Mouse (Mus musculus): ENCODE results near the gene Taf10. TPM values are rescaled to one million over a fixed set of nuclear protein-coding genes. Genes with fewer than 3 reads are reported as not detected.

Taf10 gene
- total RNA-seq, 2 experiments from 2014 or later = 90.2 to 145 TPM

DNA sequence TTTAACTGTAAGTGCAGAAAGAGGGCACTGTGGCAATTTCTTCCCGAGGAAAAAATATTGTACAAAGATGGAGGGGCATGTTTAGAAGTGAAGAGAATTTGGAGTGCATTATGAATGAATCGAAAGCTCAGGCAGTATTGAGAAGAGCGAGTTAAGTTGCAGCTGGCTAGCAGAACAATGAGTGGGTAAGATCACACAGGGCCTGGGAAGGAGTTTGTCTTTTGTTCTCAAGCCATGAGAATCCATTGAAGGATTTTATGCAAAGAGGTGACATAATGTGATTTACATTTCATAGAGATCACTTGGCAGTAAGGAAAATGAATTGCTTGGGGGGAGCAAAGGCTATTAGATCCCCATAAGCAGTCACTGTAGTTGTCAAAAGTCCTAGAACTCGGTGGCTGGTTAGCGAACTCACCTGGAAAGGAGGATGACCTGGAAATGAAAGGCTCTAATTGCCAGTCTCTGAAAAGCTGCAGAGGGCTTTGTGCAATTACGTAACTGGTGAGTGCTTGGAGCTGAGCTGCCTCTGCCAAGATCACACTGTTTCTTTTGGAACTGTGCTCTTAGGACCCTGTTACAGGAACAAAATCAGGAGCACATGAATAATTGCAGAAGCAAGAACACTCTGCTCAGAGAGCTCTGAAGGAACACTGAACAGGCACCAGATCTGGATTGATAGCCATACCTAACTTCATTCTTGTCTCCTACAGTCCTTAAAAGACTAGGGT lies 15.3 kb downstream of the Taf10 start:
- no peak for ATAC-seq (replicated peaks; ENCODE audit: low FRiP score, poor library complexity, severe bottlenecking)

- no peak for ATAC-seq (replicated peaks; ENCODE audit: low FRiP score, poor library complexity, severe bottlenecking)
These were observed 17.2 kb downstream of the Taf10 start for GRCm38 (mm10) chr7:105726980-105727325.

DNA sequence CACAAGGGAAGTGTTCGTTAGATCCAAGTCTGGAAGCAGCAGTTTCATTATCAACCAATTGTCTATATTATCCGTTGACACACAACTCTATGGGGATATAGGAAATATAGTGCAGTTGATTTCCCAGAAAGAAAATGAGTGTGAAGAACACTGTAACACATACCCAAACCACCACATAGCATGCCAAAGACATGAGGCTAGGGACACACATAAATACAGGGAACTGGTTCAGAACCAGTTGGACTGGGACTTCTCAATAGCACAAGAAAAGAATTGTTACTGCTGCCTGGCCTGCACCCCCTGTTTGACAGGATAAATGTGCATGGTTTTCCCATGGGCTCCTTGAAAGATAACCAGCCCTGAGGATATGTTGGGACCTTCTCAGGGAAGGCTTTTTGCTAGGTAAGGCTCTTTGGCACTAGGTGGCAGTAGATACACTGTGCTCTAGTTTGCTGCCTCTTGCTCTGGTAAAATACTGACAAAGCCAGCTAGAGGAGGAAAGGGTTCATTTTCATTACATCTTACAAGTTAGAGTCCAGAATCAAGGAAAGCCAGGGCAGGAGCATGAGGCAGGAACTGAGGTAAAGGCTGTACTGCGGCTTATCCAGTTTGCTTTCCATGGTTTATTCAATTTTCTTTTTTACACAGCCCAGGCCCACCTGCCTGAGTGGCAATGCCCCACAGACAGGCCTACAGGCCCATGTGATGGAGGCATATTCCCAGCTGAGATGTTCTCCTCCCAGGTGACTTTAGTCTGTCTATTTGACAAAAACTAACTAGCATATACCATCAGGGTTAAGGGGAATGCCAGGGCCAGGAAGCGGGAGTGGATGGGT lies 17.8 kb downstream of the Taf10 start:
- ATAC-seq (replicated peaks; ENCODE audit: low FRiP score, poor library complexity, severe bottlenecking) = peak; percentile 88

- ATAC-seq (replicated peaks; ENCODE audit: low FRiP score, poor library complexity, severe bottlenecking) = no peak
These were observed 22.2 kb downstream of the Taf10 start for GRCm38 (mm10) chr7:105721916-105722315.

DNA sequence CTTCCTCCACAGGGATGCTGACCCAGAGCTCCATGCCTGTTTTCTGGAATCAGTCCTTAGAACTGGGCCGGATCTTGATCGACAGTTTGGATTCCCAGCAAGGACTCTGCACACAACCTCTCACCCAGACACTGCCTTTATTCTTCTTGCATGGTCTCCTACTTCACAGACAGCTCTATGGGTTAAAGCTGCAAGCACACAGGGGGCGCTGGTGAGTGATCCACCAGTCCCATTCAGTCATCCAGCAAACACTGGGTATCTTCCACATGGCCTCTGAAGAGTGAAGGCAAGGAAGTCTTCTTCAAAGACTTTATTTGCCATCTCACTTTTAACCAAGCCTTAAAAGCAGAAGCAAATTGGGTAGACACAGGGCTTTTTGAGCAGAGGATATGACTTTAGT lies 28.8 kb downstream of the Taf10 start:
- no peak for ATAC-seq (replicated peaks; ENCODE audit: low FRiP score, poor library complexity, severe bottlenecking)

DNA sequence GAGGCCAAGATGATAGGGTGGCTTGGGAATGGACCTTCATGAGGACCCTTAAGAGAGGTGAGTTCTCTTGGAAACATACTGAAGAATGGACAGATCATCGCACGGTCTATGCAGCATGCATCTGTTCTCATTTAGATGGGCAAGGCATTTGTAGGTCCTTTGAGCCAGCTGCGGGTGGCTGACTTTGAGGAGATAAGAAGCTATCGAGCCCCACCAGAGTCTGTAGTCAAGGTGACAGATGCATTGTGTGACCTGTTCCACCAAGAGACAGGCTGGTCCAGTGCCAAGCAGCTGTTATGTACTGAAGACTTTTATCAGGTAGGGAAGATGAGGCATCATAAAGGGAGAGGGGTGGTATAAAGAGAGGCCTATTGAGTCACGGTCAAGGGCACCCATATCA lies 35.4 kb downstream of the Taf10 start:
- peak; percentile 90 for ATAC-seq (replicated peaks; ENCODE audit: low FRiP score, poor library complexity, severe bottlenecking)

DNA sequence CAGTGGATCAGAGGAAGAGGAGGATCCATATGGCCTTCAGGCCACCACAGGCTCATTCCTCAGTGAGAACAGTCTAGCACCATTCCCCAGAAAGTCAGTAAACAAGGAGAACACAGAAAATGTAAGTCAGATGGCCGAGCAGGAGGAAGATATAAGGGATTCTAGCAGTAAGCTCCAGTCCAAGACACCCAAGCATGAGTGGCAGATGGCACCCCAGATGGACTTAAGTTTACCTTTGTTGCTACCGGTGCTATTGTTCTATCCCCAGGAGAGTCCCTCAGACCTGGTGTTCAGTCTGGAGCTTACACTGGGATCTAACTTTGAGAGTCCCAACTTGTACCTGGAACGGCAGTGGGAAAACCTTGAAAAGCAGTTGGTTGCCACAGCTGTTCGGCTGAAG lies 40.3 kb downstream of the Taf10 start:
- ATAC-seq (replicated peaks; ENCODE audit: low FRiP score, poor library complexity, severe bottlenecking) = no peak

DNA sequence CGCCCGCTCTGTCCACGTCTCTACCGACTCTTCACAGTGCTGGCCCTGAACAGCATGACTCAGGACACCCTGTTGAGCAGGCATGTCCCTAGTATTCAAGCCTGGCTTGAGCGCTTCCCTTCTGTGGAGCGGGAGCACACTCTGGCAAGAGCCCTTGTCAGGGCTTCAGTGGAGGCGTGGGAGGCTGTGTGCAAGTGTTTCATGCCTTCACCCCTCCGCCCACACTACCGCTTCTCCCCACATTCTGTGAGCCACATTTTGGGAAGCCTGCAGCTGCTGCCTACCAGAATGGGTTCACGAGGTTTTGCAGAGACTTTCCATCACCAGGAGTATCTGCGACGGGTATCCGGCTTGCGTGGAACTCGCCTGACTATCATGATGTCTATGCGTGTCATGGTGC lies 41.0 kb downstream of the Taf10 start:
- no peak for ATAC-seq (replicated peaks; ENCODE audit: low FRiP score, poor library complexity, severe bottlenecking)

GRCm38 (mm10) chr7:105690875-105691274 lies 53.3 kb downstream of the Taf10 start:
- no peak for ATAC-seq (replicated peaks; ENCODE audit: low FRiP score, poor library complexity, severe bottlenecking)

Other genes starting within 250 kb of the Taf10 start
- 7.5 and 13.3 TPM in 2 replicates for gene Smpd1, start 190.0 kb downstream of the Taf10 start, total RNA-seq (2015; ENCODE audit: low replicate concordance)
- 9.5 and 13.1 TPM in 2 replicates for gene Smpd1, start 190.0 kb downstream of the Taf10 start, total RNA-seq (2017; ENCODE audit: low replicate concordance)
- not detected in 2 replicates for gene Apbb1, start 162.7 kb downstream of the Taf10 start, total RNA-seq (2015; ENCODE audit: low replicate concordance)
- 7.3 TPM in 1 of 2 replicates, not detected in the other for gene Apbb1, start 162.7 kb downstream of the Taf10 start, total RNA-seq (2017; ENCODE audit: low replicate concordance)
- not detected in 2 replicates for gene Hpx, start 144.2 kb downstream of the Taf10 start, total RNA-seq (2015; ENCODE audit: low replicate concordance)
- not detected in 2 replicates for gene Hpx, start 144.2 kb downstream of the Taf10 start, total RNA-seq (2017; ENCODE audit: low replicate concordance)
- 1.4 and 5.9 TPM in 2 replicates for gene Trim3, start 110.8 kb downstream of the Taf10 start, total RNA-seq (2015; ENCODE audit: low replicate concordance)
- gene Trim3, start 110.8 kb downstream of the Taf10 start, total RNA-seq (2017; ENCODE audit: low replicate concordance) = 1.4 TPM in 1 of 2 replicates, not detected in the other
- gene Timm10b, start 104.3 kb downstream of the Taf10 start, total RNA-seq (2015; ENCODE audit: low replicate concordance) = 20.2 and 20.5 TPM in 2 replicates
- 19.7 and 27.1 TPM in 2 replicates for gene Timm10b, start 104.3 kb downstream of the Taf10 start, total RNA-seq (2017; ENCODE audit: low replicate concordance)
- 5.0 and 20.2 TPM in 2 replicates for gene Arfip2, start 103.9 kb downstream of the Taf10 start, total RNA-seq (2015; ENCODE audit: low replicate concordance)
- 5.9 TPM in 1 of 2 replicates, not detected in the other for gene Arfip2, start 103.9 kb downstream of the Taf10 start, total RNA-seq (2017; ENCODE audit: low replicate concordance)
- 1.8 TPM in 1 of 2 replicates, not detected in the other for gene Gm45799, start 103.8 kb downstream of the Taf10 start, total RNA-seq (2015; ENCODE audit: low replicate concordance)
- gene Gm45799, start 103.8 kb downstream of the Taf10 start, total RNA-seq (2017; ENCODE audit: low replicate concordance) = 3.9 TPM in 1 of 2 replicates, not detected in the other
- gene Dnhd1, start 93.5 kb downstream of the Taf10 start, total RNA-seq (2015; ENCODE audit: low replicate concordance) = not detected in 2 replicates
- gene Dnhd1, start 93.5 kb downstream of the Taf10 start, total RNA-seq (2017; ENCODE audit: low replicate concordance) = 0.38 and 2.4 TPM in 2 replicates
- gene Ilk, start 7.8 kb downstream of the Taf10 start, total RNA-seq (2015; ENCODE audit: low replicate concordance) = 155 and 182 TPM in 2 replicates
- gene Ilk, start 7.8 kb downstream of the Taf10 start, total RNA-seq (2017; ENCODE audit: low replicate concordance) = 73.5 and 103 TPM in 2 replicates
- gene Rrp8, start 7.0 kb downstream of the Taf10 start, total RNA-seq (2015; ENCODE audit: low replicate concordance) = 4.7 and 8.8 TPM in 2 replicates
- 3.8 and 7.8 TPM in 2 replicates for gene Rrp8, start 7.0 kb downstream of the Taf10 start, total RNA-seq (2017; ENCODE audit: low replicate concordance)
- gene Tpp1, start 7.9 kb upstream of the Taf10 start, total RNA-seq (2015; ENCODE audit: low replicate concordance) = 61.2 and 72.8 TPM in 2 replicates
- 35.4 and 38.4 TPM in 2 replicates for gene Tpp1, start 7.9 kb upstream of the Taf10 start, total RNA-seq (2017; ENCODE audit: low replicate concordance)
- not detected in 2 replicates for gene Dchs1, start 43.3 kb upstream of the Taf10 start, total RNA-seq (2015; ENCODE audit: low replicate concordance)
- gene Dchs1, start 43.3 kb upstream of the Taf10 start, total RNA-seq (2017; ENCODE audit: low replicate concordance) = not detected in 2 replicates
- 27.8 and 38.1 TPM in 2 replicates for gene Mrpl17, start 66.7 kb upstream of the Taf10 start, total RNA-seq (2015; ENCODE audit: low replicate concordance)
- 15.9 and 28.3 TPM in 2 replicates for gene Mrpl17, start 66.7 kb upstream of the Taf10 start, total RNA-seq (2017; ENCODE audit: low replicate concordance)
- 6.8 and 38.1 TPM in 2 replicates for gene Gm4070, start 209.6 kb upstream of the Taf10 start, total RNA-seq (2015; ENCODE audit: low replicate concordance)
- gene Gm4070, start 209.6 kb upstream of the Taf10 start, total RNA-seq (2017; ENCODE audit: low replicate concordance) = 3.5 and 17.1 TPM in 2 replicates